Mouse (Mus musculus) embryo, embryonic 9.5 days (tissue): Measurements from ENCODE around the gene Chrnb2.
"Not testable (repeated sequence)": the region's sequence is repeated elsewhere in the genome, so short reads cannot be mapped to it uniquely, and the experiment has no call there.

ENCODE experiments used
- DNase-seq: peaks from one replicate; pipeline ENCODE4 v3.0.0-alpha.2; 2017; ENCODE audit errors: extremely low spot score

Chrnb2 gene

GRCm38 (mm10) chr3:89764119-89764724 is at the start of gene Chrnb2:
Gene Chrnb2, minus strand, starts transcription at chr3:89764632.
- DNase-seq = peak; percentile 83

- DNase-seq = no peak
Observed at GRCm38 (mm10) chr3:89814051-89814450, 49.6 kb upstream of the Chrnb2 start.

DNA sequence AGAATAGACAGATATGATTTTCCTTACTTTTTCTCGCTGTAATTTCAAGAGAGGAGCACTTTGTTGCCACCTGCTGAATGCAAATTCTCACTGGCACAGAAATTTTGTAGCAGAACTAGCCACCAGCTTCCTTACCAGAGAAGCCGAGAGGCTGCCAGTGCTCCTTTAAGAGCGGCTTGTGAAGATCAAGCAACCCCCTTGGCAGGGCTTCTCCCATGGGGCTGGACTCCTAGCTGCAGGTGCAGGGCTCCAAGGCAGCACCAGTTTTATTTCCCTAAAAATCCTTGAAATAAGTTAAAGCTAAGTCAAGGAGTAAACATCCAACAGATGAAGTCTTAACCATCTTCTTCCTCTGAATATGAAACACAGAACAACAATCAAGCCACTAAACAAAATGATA is 47.7 kb upstream of the Chrnb2 start:
- DNase-seq = no peak

GRCm38 (mm10) chr3:89810841-89811240 is 46.4 kb upstream of the Chrnb2 start:
- DNase-seq = no peak

DNA sequence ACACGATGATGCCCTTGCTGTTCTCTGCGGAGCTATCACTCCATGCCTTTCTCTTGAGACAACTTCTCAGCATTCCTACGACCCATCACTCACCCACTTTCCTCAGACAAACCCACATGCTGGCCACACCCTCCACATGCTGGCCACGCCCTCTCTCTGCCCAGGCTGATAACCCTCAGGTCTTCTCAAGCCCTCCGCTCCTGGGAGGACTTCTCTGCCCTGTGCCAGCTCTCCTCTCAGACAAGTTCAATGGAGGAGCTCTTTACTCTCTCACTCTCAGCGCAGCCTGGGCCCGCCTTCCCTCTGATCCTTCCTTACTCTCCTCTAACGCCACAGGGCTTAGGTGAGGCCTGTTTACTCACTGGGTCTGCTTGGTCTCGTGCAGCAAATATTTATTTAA is 44.2 kb upstream of the Chrnb2 start:
- no peak for DNase-seq

DNA sequence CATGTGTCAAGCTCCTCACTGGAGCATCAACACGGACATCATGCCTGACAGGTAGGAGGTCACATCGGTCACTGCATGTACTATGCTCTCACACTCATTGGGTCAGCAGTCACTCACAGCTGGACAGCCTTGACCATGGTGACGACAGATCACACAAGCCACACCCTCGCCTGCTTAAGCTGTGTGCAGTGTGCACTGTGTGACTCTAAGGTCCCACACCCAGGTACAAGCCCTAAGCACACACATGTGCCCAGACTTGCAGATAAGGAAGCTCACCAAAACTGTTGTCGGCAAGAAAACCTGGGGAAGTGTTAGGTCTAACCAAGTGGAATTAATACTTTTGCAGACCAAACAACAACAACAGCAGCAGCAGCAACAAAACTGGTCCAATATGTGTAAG is 43.4 kb upstream of the Chrnb2 start:
- DNase-seq = no peak

DNA sequence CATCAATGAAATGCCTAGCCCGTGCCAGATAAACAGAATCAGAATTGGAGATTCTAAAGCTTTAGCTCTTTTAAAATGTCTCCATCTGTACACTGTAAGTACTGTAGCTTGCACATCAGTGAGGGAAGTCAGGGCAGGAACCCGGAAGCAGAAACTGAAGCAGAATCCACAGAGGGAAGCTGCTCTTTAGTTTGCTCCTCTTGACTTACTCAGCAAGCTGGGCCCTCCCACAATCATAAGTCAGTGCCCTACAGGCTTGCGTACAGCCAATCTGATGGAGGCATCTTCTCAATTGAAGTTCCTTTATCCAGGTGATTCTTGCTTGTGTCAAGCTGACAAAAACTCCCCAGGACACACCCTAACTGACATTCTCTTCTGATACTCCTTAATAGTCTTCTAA is 42.7 kb upstream of the Chrnb2 start:
- no peak for DNase-seq

- no peak for DNase-seq
Observed at GRCm38 (mm10) chr3:89806751-89807150, 42.3 kb upstream of the Chrnb2 start.

DNA sequence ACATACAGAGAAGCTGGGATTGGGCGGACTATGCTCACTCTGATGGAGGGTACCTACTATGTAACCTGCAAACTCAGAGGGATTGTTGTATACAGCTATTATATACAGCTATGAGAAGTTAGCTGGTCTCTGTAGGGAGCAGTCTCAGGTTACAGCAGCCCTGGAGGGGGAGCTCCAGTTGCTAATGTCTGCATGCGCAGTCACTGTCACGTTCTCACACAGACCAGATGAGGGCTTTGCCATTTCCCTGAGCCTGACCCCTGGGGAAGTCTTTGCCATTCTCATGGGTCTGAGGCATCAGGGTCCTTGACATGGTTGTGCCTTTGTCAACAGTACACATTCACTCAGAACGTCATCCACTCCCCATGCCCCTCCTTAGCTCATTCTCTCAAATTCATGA is 40.7 kb upstream of the Chrnb2 start:
- DNase-seq = no peak

DNA sequence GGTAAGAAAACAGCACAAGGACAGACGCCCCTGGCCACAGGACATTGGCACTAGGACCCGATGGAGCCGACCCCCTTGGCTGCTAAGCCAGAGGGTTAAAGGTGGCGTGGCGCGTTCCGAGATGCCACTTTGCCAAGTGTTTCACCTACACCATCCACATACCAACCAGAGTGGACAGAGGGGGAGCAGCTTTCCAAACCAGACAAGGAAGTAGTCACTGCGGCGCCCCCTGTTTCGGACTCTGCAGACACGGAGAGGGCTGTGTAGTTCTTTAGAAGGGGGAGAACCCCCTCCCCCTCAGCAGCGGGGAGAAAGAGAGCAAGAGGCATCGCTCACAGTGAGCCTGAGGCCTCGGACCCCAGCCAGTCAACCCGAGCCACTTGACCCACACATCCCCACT is 38.4 kb upstream of the Chrnb2 start:
- DNase-seq = no peak

- no peak for DNase-seq
Observed at GRCm38 (mm10) chr3:89801507-89801847, 37.0 kb upstream of the Chrnb2 start.

DNA sequence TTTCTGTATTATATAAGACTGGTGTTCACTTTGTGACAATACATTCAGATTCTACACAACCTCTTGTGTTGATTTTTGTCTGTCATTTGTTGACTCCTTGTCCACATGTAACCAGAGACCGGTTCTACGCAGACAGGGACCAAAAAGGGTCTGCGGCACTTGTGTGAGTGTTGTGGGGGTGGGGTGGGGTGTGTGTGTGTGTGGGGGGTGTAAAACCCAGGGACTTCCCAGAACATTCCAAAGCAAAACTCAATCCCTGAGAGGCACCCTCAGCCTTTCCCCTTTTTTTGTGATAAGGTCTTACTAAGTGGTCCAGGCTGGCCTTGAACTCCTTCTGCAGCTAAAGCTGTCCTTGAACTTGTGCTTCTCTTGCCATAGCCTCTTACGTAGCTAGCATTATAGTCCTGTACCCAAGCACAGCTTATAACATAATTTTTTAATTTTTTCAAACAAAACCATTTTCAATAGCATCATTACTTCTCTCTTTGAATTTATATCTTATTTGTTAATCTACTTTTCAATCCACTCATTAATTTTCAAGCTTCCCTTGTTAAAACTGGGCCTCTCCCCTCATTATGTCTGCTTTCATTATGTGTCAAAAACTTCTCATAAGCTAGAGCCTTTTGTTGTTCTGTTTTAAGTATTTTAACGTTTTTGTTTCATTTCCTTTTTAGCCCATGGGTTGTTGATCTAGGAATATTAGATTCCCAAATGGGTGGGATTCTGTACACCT is 36.5 kb upstream of the Chrnb2 start:
- DNase-seq = no peak

- DNase-seq = not testable (repeated sequence)
Observed at GRCm38 (mm10) chr3:89800078-89800477, 35.6 kb upstream of the Chrnb2 start.

GRCm38 (mm10) chr3:89799476-89799875 is 35.0 kb upstream of the Chrnb2 start:
- DNase-seq = peak; percentile 48

- no peak for DNase-seq
Observed at GRCm38 (mm10) chr3:89798518-89798917, 34.1 kb upstream of the Chrnb2 start.

GRCm38 (mm10) chr3:89796358-89796757 is 31.9 kb upstream of the Chrnb2 start:
- DNase-seq = no peak

DNA sequence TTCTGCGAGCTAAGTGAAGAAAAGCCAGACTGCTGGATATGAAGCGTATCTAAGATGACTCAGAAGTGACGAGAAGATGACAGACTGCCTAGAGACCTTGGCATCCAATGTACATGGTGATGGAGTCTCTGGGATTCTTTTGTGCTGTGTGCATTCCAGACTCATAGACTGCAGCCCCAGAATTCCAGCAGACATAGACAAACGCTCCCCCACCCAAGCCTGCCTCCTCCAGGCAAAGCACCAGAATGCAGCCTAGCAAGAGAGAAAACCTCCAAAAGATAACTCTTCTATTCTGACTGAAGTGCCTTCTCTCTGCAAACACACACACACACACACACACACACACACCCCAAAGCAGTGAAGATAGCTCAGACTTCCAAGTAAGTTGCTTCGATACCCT is 31.3 kb upstream of the Chrnb2 start:
- no peak for DNase-seq

- no peak for DNase-seq
Observed at GRCm38 (mm10) chr3:89794616-89795015, 30.2 kb upstream of the Chrnb2 start.

DNA sequence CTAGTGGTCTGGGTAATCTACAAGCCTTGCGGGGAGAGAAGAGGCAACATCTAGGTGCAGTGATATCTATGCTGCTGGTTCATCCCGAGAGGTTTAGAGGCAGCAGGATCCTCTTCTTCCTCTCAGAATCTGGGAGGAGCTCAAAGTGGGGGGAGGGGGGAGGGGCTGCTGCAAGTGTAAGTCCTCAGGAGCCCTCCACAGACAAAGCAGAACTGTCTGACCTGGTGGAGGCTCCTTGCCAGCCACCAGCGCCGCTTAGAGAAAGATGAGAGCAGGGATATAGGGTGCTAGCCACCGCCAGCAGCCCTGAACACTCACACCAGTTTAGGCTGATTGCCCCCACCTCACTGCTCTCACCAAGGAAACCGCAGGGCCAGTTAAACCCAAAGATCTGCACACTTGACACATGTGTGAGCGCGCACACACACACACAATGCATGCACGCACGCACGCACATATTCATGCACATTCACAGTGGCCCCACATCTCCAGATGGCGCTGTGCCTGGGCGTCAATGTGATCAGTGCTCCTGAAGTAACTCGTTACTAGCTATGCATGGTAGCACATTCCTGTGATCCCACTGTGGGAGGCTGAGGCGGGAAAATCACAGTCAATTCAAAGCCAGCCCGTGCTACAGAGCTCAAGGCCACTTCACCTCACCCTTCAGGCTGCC is 24.4 kb upstream of the Chrnb2 start:
- DNase-seq = no peak

DNA sequence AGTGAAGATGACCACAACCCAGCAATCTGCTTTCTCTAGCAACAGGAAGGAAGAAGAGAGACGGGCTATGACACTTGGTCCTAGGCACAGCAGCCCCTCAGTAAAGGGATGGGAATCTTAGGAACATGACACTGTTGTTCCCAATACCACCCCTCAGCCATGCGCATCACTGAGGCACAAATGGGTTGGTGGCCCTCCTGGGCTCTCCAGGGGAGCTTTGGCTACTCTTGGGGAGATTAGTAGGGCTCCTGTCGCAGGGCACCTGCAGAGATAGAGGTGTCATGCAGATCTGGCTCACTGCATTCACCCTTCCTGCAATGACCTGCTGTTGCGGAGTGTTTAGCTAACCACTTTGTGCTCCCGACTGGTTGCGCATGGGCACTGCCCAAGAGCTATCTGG is 21.8 kb upstream of the Chrnb2 start:
- no peak for DNase-seq

DNA sequence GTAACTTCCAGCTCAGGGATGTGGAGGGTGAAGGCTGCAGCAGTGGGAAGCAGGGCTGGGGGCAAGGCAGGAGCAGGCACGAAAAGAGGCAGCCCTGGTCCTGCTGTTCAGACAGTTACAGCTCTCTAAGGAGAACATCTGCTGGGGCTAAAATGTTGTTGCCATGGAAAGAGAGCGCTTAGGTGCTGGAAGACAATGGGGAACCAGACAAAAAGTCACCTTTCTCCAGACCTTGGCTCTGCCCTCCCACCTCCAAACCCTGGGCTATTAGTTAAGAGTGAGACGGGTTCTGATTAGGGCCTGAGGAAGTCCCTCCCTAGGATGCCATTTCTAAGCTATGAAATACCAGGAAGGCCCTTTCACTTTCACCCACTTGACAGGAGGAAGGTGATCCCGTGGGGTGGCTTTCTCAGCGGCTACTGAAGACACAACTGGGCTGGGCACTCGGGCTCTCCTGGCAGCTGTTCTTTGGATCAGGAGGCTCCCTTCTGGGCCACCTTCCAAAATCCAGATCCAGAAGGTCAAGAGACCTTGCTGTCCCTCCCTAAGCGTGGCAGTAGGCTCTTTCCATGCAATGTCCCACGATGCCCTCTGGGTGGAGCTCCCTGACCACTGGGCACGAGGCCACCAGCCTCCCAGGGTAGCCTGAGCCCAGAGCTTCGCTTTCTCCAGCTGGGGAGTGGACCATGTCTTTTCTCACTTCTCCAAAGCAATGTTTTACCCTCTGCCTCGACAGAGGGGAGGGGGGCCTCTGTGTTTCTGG is 20.7 kb upstream of the Chrnb2 start:
- peak; percentile 63 for DNase-seq

DNA sequence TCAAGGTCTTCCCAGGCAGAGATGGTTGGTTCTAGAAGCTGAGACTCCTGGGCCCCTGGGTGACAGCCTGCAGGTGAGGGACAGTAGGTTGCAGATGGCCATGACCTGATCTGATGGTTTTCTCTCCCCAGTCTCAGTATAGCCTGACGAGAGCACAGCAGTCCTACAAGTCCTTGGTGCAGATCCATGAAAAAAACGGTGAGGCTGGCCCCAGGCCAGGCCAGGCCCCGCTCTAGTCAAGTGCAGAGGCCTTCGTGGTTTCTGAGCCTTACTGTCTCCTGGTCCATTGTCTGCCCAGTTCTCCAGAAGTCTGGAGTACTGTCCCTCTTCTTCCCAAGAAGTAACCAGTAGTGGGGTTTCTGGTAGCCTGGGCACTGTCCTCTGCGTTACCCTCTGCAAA is 17.2 kb upstream of the Chrnb2 start:
- no peak for DNase-seq

DNA sequence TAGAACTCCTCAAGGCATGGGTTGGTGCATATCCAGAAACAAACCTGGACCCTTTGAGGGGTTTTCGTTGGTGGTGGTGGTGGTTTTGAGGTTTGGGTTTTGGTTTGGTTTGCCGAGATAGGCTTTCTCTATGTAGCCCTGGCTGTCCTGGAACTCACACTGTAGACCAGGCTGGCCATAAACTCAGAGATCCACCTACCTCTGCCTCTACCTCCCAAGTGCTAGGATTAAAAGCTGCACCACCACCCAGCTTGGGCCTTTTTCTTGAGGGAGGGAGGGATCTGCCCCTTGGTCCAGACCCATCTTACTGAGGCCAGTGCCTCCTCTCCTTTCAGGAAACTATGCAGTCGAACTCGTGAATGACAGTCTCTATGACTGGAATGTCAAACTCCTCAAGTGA is 15.7 kb upstream of the Chrnb2 start:
- DNase-seq = no peak
